11 mouse cellular contexts compared by ENCODE assay signal in the genomic region with DNA sequence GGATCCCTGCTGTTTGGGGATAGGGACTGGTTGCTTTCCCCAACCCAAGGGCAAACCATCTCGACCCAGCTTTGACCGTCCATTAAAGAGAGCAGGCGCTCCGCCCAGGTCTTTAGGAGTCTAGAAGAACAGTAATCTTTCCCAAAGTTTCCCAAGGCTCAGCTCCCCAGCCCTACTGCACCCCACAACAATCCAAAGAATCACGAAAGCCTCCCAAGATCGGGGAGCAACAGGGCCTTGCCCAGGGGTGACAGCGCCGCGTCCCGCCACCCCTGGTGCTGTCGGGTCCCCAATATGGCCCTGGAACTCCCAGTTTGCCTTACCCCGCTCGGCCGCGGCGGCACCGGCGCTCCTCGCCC. TPM values are rescaled to one million over a fixed set of nuclear protein-coding genes. Genes with fewer than 3 reads are reported as not detected.
A peak's percentile ranks its signal among the peaks of the same experiment; 100 is the strongest.
DNase-seq lines count a peak whose midpoint lies in the region; ATAC-seq and TF ChIP-seq lines count a peak whose summit lies in the region.
"Had no signal": no experiment of that assay in that cellular context is flagged by ENCODE, and none has a peak within 500 bp of the region (broad histone marks: within the 10 kb centered on the region; RNA-seq: fewer than 3 reads in every experiment).

No protein-coding gene starts in this region.

- peak overlapping the region; percentile 75 for H3K4me2 ChIP-seq in liver, embryonic 11.5 days
- H3K4me2 ChIP-seq in forebrain, embryonic 12.5 days, result peak overlapping the region; percentile 89
- H3K4me2 ChIP-seq in limb, embryonic 14.5 days (replicated peaks; ENCODE audit: low read depth, low read length, severe bottlenecking), result peak overlapping the region; percentile 96

- 4% methylated on average over 19 of the region's 19 CpGs for WGBS in liver, embryonic 11.5 days
- 2% methylated on average over 19 of the region's 19 CpGs for WGBS in forebrain, embryonic 12.5 days
- WGBS in limb, embryonic 14.5 days, result 2% methylated on average over 19 of the region's 19 CpGs
- 5% methylated on average over 19 of the region's 19 CpGs for WGBS in small intestine, adult 2 months

- no peak overlapping the region for H3K27ac ChIP-seq in liver, embryonic 11.5 days (ENCODE audit: low read depth, low read length)
- no peak overlapping the region for H3K27ac ChIP-seq in forebrain, embryonic 12.5 days
- H3K27ac ChIP-seq in limb, embryonic 14.5 days (replicated peaks; ENCODE audit: low read depth, low read length), result no peak overlapping the region
- no peak overlapping the region for H3K27ac ChIP-seq in small intestine, adult 2 months (ENCODE audit: insufficient read depth, low read depth, low read length)

- H3K9me3 ChIP-seq in liver, embryonic 11.5 days (ENCODE audit: control insufficient read depth, low read length), result no peaks in the 10 kb centered on the region
- H3K9me3 ChIP-seq in forebrain, embryonic 12.5 days, result no peaks in the 10 kb centered on the region
- H3K9me3 ChIP-seq in limb, embryonic 14.5 days (ENCODE audit: control insufficient read depth, low read length), result no peaks in the 10 kb centered on the region

- no peak for ATAC-seq in liver, embryonic 11.5 days (replicated peaks; ENCODE audit: low FRiP score)
- ATAC-seq in forebrain, embryonic 12.5 days (ENCODE audit: low FRiP score), result no peak
- no peak for ATAC-seq in limb, embryonic 14.5 days (ENCODE audit: low FRiP score, low read depth)

- peak overlapping the region; percentile 49 for H3K4me3 ChIP-seq in liver, embryonic 11.5 days (ENCODE audit: low read depth, low read length)
- peak overlapping the region; percentile 56 for H3K4me3 ChIP-seq in forebrain, embryonic 12.5 days (replicated peaks)
- H3K4me3 ChIP-seq in limb, embryonic 14.5 days (replicated peaks; ENCODE audit: low read length), result peak overlapping the region; percentile 56
- H3K4me3 ChIP-seq in small intestine, adult 2 months (ENCODE audit: low read depth, low read length), result peak overlapping the region; percentile 50

- TF ChIP-seq CTCF in small intestine, adult 2 months (IDR thresholded peaks at IDR 0.05; ENCODE audit: extremely low read depth, insufficient read length, insufficient replicate concordance, low read depth, low read length), result no peak

- H3K4me1 ChIP-seq in liver, embryonic 11.5 days (replicated peaks; ENCODE audit: control insufficient read depth, insufficient read depth, low read length), result no peaks in the 10 kb centered on the region; the same call in 1 of the 2 replicates
- peaks cover 10% of the 10 kb centered on the region for H3K4me1 ChIP-seq in forebrain, embryonic 12.5 days
- H3K4me1 ChIP-seq in limb, embryonic 14.5 days (ENCODE audit: control insufficient read depth, insufficient read depth, low read length), result peaks cover 7% of the 10 kb centered on the region
- no peaks in the 10 kb centered on the region for H3K4me1 ChIP-seq in small intestine, adult 2 months (ENCODE audit: control insufficient read depth, insufficient read depth, insufficient read length, low read length)

- peaks cover 47% of the 10 kb centered on the region for H3K27me3 ChIP-seq in liver, embryonic 11.5 days (replicated peaks; ENCODE audit: control insufficient read depth, insufficient read depth, low read length)
- peaks cover 50% of the 10 kb centered on the region for H3K27me3 ChIP-seq in forebrain, embryonic 12.5 days
- H3K27me3 ChIP-seq in limb, embryonic 14.5 days (ENCODE audit: control insufficient read depth, insufficient read depth, low read length), result peaks cover 30% of the 10 kb centered on the region
- H3K27me3 ChIP-seq in small intestine, adult 2 months (ENCODE audit: control insufficient read depth, insufficient read depth, low read length), result peaks cover 30% of the 10 kb centered on the region

- H3K36me3 ChIP-seq in liver, embryonic 11.5 days (ENCODE audit: control insufficient read depth, insufficient read depth, low read length), result no peaks in the 10 kb centered on the region
- H3K36me3 ChIP-seq in forebrain, embryonic 12.5 days (replicated peaks), result no peaks in the 10 kb centered on the region
- no peaks in the 10 kb centered on the region for H3K36me3 ChIP-seq in limb, embryonic 14.5 days (ENCODE audit: control insufficient read depth, insufficient read depth, low read length)
- no peaks in the 10 kb centered on the region for H3K36me3 ChIP-seq in small intestine, adult 2 months (ENCODE audit: control insufficient read depth, insufficient read depth, low read length)

- H3K9ac ChIP-seq in liver, embryonic 11.5 days (ENCODE audit: low read depth, low read length), result no peak overlapping the region
- H3K9ac ChIP-seq in forebrain, embryonic 12.5 days, result peak overlapping the region; percentile 44
- H3K9ac ChIP-seq in limb, embryonic 14.5 days (ENCODE audit: low read depth, low read length, severe bottlenecking), result peak overlapping the region; percentile 50

- no peak for TF ChIP-seq POLR2A in limb, embryonic 14.5 days (IDR thresholded peaks at IDR 0.05; ENCODE audit: borderline replicate concordance, extremely low read depth, insufficient read depth, insufficient read length)
- no peak for TF ChIP-seq POLR2A in small intestine, adult 2 months (IDR thresholded peaks at IDR 0.05; ENCODE audit: low read depth, low read length)

- DNase-seq in liver, embryonic 11.5 days (ENCODE audit: low spot score), result no peak
- DNase-seq in liver, result no peak
- DNase-seq in limb, embryonic 14.5 days (ENCODE audit: low spot score), result no peak
- no peak for DNase-seq in adrenal gland, postnatal 10 days
- DNase-seq in cerebellum, adult 18-20 months, result no peak
- DNase-seq in thymus, adult 18-20 months, result no peak

RNA-seq across cellular contexts. Expression of a gene that starts 0.7 kb away (rescaled TPM):
- 0.15 and 0.17 TPM in 2 replicates for polyA plus RNA-seq in liver, embryonic 11.5 days (2014; fragmentation: Nextera tagmentation; extraction: Ambion mirVana)
- 0.37 and 0.46 TPM in 2 replicates for polyA plus RNA-seq in forebrain, embryonic 12.5 days (2016; fragmentation: Nextera tagmentation; extraction: Ambion mirVana)
- polyA plus RNA-seq in limb, embryonic 14.5 days (2012; rRNA removed), result 4.1 and 4.7 TPM in 2 replicates
- polyA plus RNA-seq in limb, embryonic 14.5 days (2014; fragmentation: Nextera tagmentation; extraction: Ambion mirVana), result 6.8 and 7.6 TPM in 2 replicates
- polyA plus RNA-seq in small intestine, adult 2 months (2012; rRNA removed), result 0.04 TPM in 1 of 2 replicates, not detected in the other
- total RNA-seq in adrenal gland, postnatal 10 days (2021), result 1 to 10 TPM in 1 of 2 experiments, under 1 TPM in 1; 0.15 to 1.0 TPM
- total RNA-seq: common myeloid progenitor, adult 5-6 weeks; liver, adult 2 months had no signal
- polyA plus RNA-seq: liver, adult 2 months; Patski had no signal

RNA-seq across cellular contexts. Expression of a gene that starts 47.3 kb away (rescaled TPM):
- polyA plus RNA-seq in liver, embryonic 11.5 days (2014; fragmentation: Nextera tagmentation; extraction: Ambion mirVana), result 3.8 and 4.8 TPM in 2 replicates
- 6.7 and 12.5 TPM in 2 replicates for polyA plus RNA-seq in forebrain, embryonic 12.5 days (2016; fragmentation: Nextera tagmentation; extraction: Ambion mirVana)
- 33.6 and 39.1 TPM in 2 replicates for polyA plus RNA-seq in limb, embryonic 14.5 days (2012; rRNA removed)
- 102 and 111 TPM in 2 replicates for polyA plus RNA-seq in limb, embryonic 14.5 days (2014; fragmentation: Nextera tagmentation; extraction: Ambion mirVana)
- 4.7 and 5.5 TPM in 2 replicates for polyA plus RNA-seq in small intestine, adult 2 months (2012; rRNA removed)
- total RNA-seq in adrenal gland, postnatal 10 days (2021), result 10 to 100 TPM in 1 of 2 experiments, 1 to 10 TPM in 1; 8.1 to 17.6 TPM
- total RNA-seq: common myeloid progenitor, adult 5-6 weeks had no signal

RNA-seq across cellular contexts. Expression of a gene that starts 58.5 kb away (rescaled TPM):
- polyA plus RNA-seq in liver, embryonic 11.5 days (2014; fragmentation: Nextera tagmentation; extraction: Ambion mirVana), result not detected in 2 replicates
- not detected in 2 replicates for polyA plus RNA-seq in forebrain, embryonic 12.5 days (2016; fragmentation: Nextera tagmentation; extraction: Ambion mirVana)
- 0.04 TPM in 1 of 2 replicates, not detected in the other for polyA plus RNA-seq in limb, embryonic 14.5 days (2012; rRNA removed)
- polyA plus RNA-seq in limb, embryonic 14.5 days (2014; fragmentation: Nextera tagmentation; extraction: Ambion mirVana), result not detected in 2 replicates
- polyA plus RNA-seq in small intestine, adult 2 months (2012; rRNA removed), result not detected in 2 replicates
- not detected for total RNA-seq in adrenal gland, postnatal 10 days (2021)
- total RNA-seq: common myeloid progenitor, adult 5-6 weeks; liver, adult 2 months had no signal
- polyA plus RNA-seq: liver, adult 2 months; Patski had no signal
